Mouse (Mus musculus) limb, embryonic 12.5 days (tissue): ENCODE data around the gene Ldhal6b. TPM values are rescaled to one million over a fixed set of nuclear protein-coding genes. Genes with fewer than 3 reads are reported as not detected.

ENCODE experiments used
- ATAC-seq: fragments of 200-750 bp; cut with Nextera tagmentation; 2 replicates; pipeline ENCODE4 v1.8.0; 2017; ENCODE audit warnings: low read depth, moderate TSS enrichment; ENCODE audit not compliant: insufficient number of reproducible peaks, insufficient read depth, low FRiP score, low TSS enrichment
- H3K27ac ChIP-seq: fragments of 300-500 bp; sonication (generic); 2 replicates; pipeline ENCODE4 v1.5.1; 2016; ENCODE audit warnings: mild to moderate bottlenecking, moderate library complexity
- H3K27me3 ChIP-seq: fragments of 300-500 bp; sonication (generic); 2 replicates; pipeline ENCODE4 v1.6.1; 2016; ENCODE audit warnings: mild to moderate bottlenecking, moderate library complexity
- H3K36me3 ChIP-seq: fragments of 300-500 bp; sonication (generic); 2 replicates; pipeline ENCODE4 v1.6.1; 2016; ENCODE audit warnings: mild to moderate bottlenecking, moderate library complexity
- H3K4me1 ChIP-seq: fragments of 300-500 bp; sonication (generic); replicated peaks from 2 replicates; pipeline ENCODE4 v1.6.1; 2016
- H3K4me2 ChIP-seq: fragments of 300-500 bp; sonication (generic); 2 replicates; pipeline ENCODE4 v1.6.1; 2016; ENCODE audit warnings: mild to moderate bottlenecking, moderate library complexity
- H3K4me3 ChIP-seq: fragments of 300-500 bp; sonication (generic); replicated peaks from 2 replicates; pipeline ENCODE4 v1.5.1; 2016; ENCODE audit warnings: mild to moderate bottlenecking
- H3K9ac ChIP-seq: fragments of 300-500 bp; sonication (generic); replicated peaks from 2 replicates; pipeline ENCODE4 v1.6.1; 2016; ENCODE audit warnings: mild to moderate bottlenecking, moderate library complexity
- H3K9me3 ChIP-seq: fragments of 300-500 bp; sonication (generic); 2 replicates; pipeline ENCODE4 v1.6.1; 2016; ENCODE audit warnings: mild to moderate bottlenecking, moderate library complexity
- WGBS: fragments of 180-500 bp; shearing (Covaris S2); methylation state at CpG from one replicate; pipeline ENCODE4 v1.1.7; 2016; 5-methylcytosine and 5-hydroxymethylcytosine counted together
- polyA plus RNA-seq: library from polyadenylated mRNA; unstranded; fragments of >200 nt; fragmentation: Nextera tagmentation; extraction: Ambion mirVana; gene quantifications from 2 replicates; pipeline ENCODE4 v1.2.1, GENCODE M21; 2016

Gene Ldhal6b
- polyA plus RNA-seq, 1 experiment from 2014 or later = not detected

GRCm38 (mm10) chr17:5429090-5429771 is 10.7 kb upstream of the Ldhal6b start:
- Histone ChIP-seq H3K36me3 (peaks cover 44% of the 10 kb centered on the region), H3K4me1 (no peaks in the 10 kb centered on the region), H3K4me3 (no peak overlapping the region), H3K4me2 (no peak overlapping the region), H3K27me3 (no peaks in the 10 kb centered on the region), H3K9ac (no peak overlapping the region), H3K27ac (no peak overlapping the region), H3K9me3 (no peaks in the 10 kb centered on the region)
- 60% methylated on average over 10 of the region's 10 CpGs for WGBS
- ATAC-seq = peak; percentile 49

DNA sequence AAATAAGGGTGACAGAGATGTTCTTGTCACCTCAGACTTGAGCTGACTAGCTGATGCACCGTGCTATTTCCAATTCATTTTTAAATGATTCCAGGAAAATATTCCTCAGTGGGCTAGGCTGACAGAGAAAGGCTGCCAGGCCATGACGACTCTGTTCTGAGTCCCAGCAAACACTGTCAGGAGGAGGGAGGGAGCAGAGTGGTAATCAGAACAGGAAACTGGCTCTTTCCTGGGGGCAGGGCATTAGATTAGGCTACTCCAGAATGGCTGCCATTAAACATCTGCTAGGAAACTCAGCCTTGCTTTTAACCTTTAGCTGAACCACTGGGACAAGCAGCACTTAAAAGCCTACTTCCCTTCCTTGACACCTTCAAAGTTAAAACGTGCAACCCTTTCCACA is 6.6 kb upstream of the Ldhal6b start:
- no peaks in the 10 kb centered on the region for H3K27me3 ChIP-seq
- no peak overlapping the region for H3K4me3 ChIP-seq
- H3K36me3 ChIP-seq = peaks cover 31% of the 10 kb centered on the region
- H3K4me2 ChIP-seq = no peak overlapping the region
- no peak for ATAC-seq
- no peaks in the 10 kb centered on the region for H3K4me1 ChIP-seq
- no peak overlapping the region for H3K27ac ChIP-seq
- WGBS = 41% methylated on average over 3 of the region's 3 CpGs
- H3K9ac ChIP-seq = no peak overlapping the region
- no peaks in the 10 kb centered on the region for H3K9me3 ChIP-seq

GRCm38 (mm10) chr17:5424156-5424555 is 5.6 kb upstream of the Ldhal6b start:
- H3K27me3 ChIP-seq = no peaks in the 10 kb centered on the region
- ATAC-seq = no peak
- 86% methylated on average over 8 of the region's 8 CpGs for WGBS
- H3K9ac ChIP-seq = no peak overlapping the region
- peaks cover 37% of the 10 kb centered on the region for H3K36me3 ChIP-seq
- no peak overlapping the region for H3K4me2 ChIP-seq
- H3K4me3 ChIP-seq = no peak overlapping the region
- no peaks in the 10 kb centered on the region for H3K9me3 ChIP-seq
- H3K4me1 ChIP-seq = no peaks in the 10 kb centered on the region
- no peak overlapping the region for H3K27ac ChIP-seq

GRCm38 (mm10) chr17:5421835-5422234 is 3.3 kb upstream of the Ldhal6b start:
- Histone ChIP-seq H3K4me2 (no peak overlapping the region), H3K4me3 (no peak overlapping the region), H3K27ac (no peak overlapping the region), H3K4me1 (no peaks in the 10 kb centered on the region), H3K9ac (no peak overlapping the region), H3K27me3 (no peaks in the 10 kb centered on the region), H3K36me3 (peaks cover 53% of the 10 kb centered on the region), H3K9me3 (no peaks in the 10 kb centered on the region)
- whole genome bisulfite sequencing = 54% methylated on average over 4 of the region's 4 CpGs
- ATAC-seq = no peak

GRCm38 (mm10) chr17:5419771-5420518 is 1.4 kb upstream of the Ldhal6b start:
- Histone ChIP-seq H3K27ac (no peak overlapping the region), H3K9me3 (no peaks in the 10 kb centered on the region), H3K9ac (no peak overlapping the region), H3K4me3 (no peak overlapping the region), H3K4me2 (no peak overlapping the region), H3K36me3 (peaks cover 49% of the 10 kb centered on the region), H3K4me1 (no peaks in the 10 kb centered on the region), H3K27me3 (no peaks in the 10 kb centered on the region)
- WGBS = 84% methylated on average over 6 of the region's 6 CpGs
- no peak for ATAC-seq

- no peaks in the 10 kb centered on the region for H3K27me3 ChIP-seq
- H3K4me3 ChIP-seq = no peak overlapping the region
- H3K9me3 ChIP-seq = no peaks in the 10 kb centered on the region
- no peak overlapping the region for H3K9ac ChIP-seq
- no peak overlapping the region for H3K4me2 ChIP-seq
- peaks cover 47% of the 10 kb centered on the region for H3K36me3 ChIP-seq
- H3K27ac ChIP-seq = no peak overlapping the region
- ATAC-seq = no peak
- no peaks in the 10 kb centered on the region for H3K4me1 ChIP-seq
- 86% methylated on average over 9 of the region's 9 CpGs for WGBS
Observed at GRCm38 (mm10) chr17:5419056-5419455, 489 bp upstream of the Ldhal6b start.

DNA sequence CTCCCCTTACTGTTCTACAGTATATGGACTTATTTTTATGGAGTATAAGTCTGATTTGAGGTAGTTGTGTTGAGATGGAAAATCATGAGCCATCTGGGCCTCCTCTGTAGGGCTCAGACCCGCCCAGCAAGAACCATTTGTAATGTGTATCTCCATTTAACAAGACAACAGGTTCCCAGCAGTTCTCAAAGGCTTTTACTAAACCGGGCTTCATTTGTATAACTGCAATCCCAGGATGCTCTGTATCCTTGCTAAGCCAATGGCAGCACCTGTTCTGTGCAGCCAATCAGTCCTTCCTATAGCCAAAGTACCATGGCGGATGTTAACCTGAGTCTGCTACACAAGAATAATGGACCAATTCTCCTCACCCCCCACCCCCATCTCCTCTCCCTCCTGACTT is 2.0 kb downstream of the Ldhal6b start:
- peaks cover 59% of the 10 kb centered on the region for H3K36me3 ChIP-seq
- no peak overlapping the region for H3K27ac ChIP-seq
- ATAC-seq = no peak
- H3K4me1 ChIP-seq = no peaks in the 10 kb centered on the region
- WGBS = 83% methylated on average over 3 of the region's 3 CpGs
- H3K9me3 ChIP-seq = no peaks in the 10 kb centered on the region
- H3K4me3 ChIP-seq = no peak overlapping the region
- H3K4me2 ChIP-seq = no peak overlapping the region
- no peak overlapping the region for H3K9ac ChIP-seq
- no peaks in the 10 kb centered on the region for H3K27me3 ChIP-seq

GRCm38 (mm10) chr17:5414041-5414440 is 4.5 kb downstream of the Ldhal6b start:
- H3K4me3 ChIP-seq = no peak overlapping the region
- ATAC-seq = no peak
- H3K4me1 ChIP-seq = no peaks in the 10 kb centered on the region
- H3K4me2 ChIP-seq = no peak overlapping the region
- 87% methylated on average over 3 of the region's 3 CpGs for WGBS
- H3K9ac ChIP-seq = no peak overlapping the region
- no peaks in the 10 kb centered on the region for H3K27me3 ChIP-seq
- no peaks in the 10 kb centered on the region for H3K9me3 ChIP-seq
- H3K27ac ChIP-seq = no peak overlapping the region
- peaks cover 60% of the 10 kb centered on the region for H3K36me3 ChIP-seq

DNA sequence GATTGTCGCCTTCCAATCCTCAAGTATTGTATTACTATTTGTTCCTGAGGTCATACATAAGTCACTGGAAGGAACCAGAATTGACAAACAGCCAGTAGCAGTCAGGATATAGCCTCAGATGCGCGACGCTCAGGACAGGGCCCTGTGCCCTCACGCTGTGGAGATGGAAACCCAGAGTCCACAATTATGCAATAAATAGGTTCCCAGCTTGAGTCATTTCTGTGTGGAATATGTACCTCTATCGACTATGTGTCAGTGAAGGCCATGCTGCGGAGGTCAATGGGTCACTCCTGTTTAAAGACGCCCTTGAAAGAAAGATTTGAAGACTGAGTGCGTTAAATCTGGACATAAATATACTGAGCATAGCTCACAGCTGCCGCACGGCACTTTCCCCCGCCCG is 5.2 kb downstream of the Ldhal6b start:
- H3K27ac ChIP-seq = no peak overlapping the region
- 91% methylated on average over 13 of the region's 13 CpGs for WGBS
- H3K9me3 ChIP-seq = no peaks in the 10 kb centered on the region
- no peak overlapping the region for H3K4me3 ChIP-seq
- H3K9ac ChIP-seq = no peak overlapping the region
- no peak for ATAC-seq
- no peaks in the 10 kb centered on the region for H3K4me1 ChIP-seq
- H3K36me3 ChIP-seq = peaks cover 55% of the 10 kb centered on the region
- H3K27me3 ChIP-seq = no peaks in the 10 kb centered on the region
- H3K4me2 ChIP-seq = no peak overlapping the region

GRCm38 (mm10) chr17:5412740-5413139 is 5.8 kb downstream of the Ldhal6b start:
- no peak overlapping the region for H3K4me2 ChIP-seq
- no peak overlapping the region for H3K27ac ChIP-seq
- no peak for ATAC-seq
- WGBS = 92% methylated on average over 7 of the region's 7 CpGs
- H3K4me3 ChIP-seq = no peak overlapping the region
- no peak overlapping the region for H3K9ac ChIP-seq
- H3K27me3 ChIP-seq = no peaks in the 10 kb centered on the region
- H3K4me1 ChIP-seq = no peaks in the 10 kb centered on the region
- H3K36me3 ChIP-seq = peaks cover 49% of the 10 kb centered on the region
- no peaks in the 10 kb centered on the region for H3K9me3 ChIP-seq

- Histone ChIP-seq H3K9ac (no peak overlapping the region), H3K4me3 (no peak overlapping the region), H3K9me3 (no peaks in the 10 kb centered on the region), H3K27me3 (no peaks in the 10 kb centered on the region), H3K27ac (no peak overlapping the region), H3K36me3 (peaks cover 44% of the 10 kb centered on the region), H3K4me1 (no peaks in the 10 kb centered on the region), H3K4me2 (no peak overlapping the region)
- ATAC-seq = no peak
- WGBS = 85% methylated on average over 8 of the region's 8 CpGs
Observed at GRCm38 (mm10) chr17:5412301-5412700, 6.3 kb downstream of the Ldhal6b start.
